Mouse (Mus musculus): ENCODE measurements around the gene Chpf2. TPM values are rescaled to one million over a fixed set of nuclear protein-coding genes. Genes with fewer than 3 reads are reported as not detected.

Gene Chpf2
- total and polyA plus RNA-seq, 3 experiments, result 37.9 to 39.7 TPM; not detected in 1

GRCm38 (mm10) chr5:24595786-24596380 is 9.3 kb downstream of the Chpf2 start:
- H3K27ac ChIP-seq (ENCODE audit: control insufficient read depth, low read depth, low read length), result no peak overlapping the region
- peaks cover 0 to 7% of the 10 kb centered on the region in 2 experiments; a peak in 1 of 4 replicates for H3K4me1 ChIP-seq (ENCODE audit: control insufficient read depth in 1 of 2, insufficient read depth in 2 of 2, low read length in 2 of 2)
- peak; percentile 36 for DNase-seq (ENCODE audit: low read depth, low spot score)
- H3K79me2 ChIP-seq (ENCODE audit: control insufficient read depth, insufficient read depth, low read length, poor library complexity), result no peaks in the 10 kb centered on the region
- peaks cover 6 to 14% of the 10 kb centered on the region in 2 experiments for H3K27me3 ChIP-seq (ENCODE audit: control insufficient read depth in 1 of 2, insufficient read depth in 2 of 2, low read length in 2 of 2)
- TF ChIP-seq SIN3A (IDR thresholded peaks at IDR 0.05; ENCODE audit: low read length), result no peak
- TF ChIP-seq TAL1 (IDR thresholded peaks at IDR 0.05; ENCODE audit: low read length), result no peak
- no peak for TF ChIP-seq RAD21 (IDR thresholded peaks at IDR 0.05; ENCODE audit: low read depth, low read length)
- TF ChIP-seq ZNF384 (IDR thresholded peaks at IDR 0.05; ENCODE audit: low read depth, low read length), result no peak
- TF ChIP-seq NRF1 (IDR thresholded peaks at IDR 0.05; ENCODE audit: insufficient read depth, low read depth, low read length, poor library complexity, severe bottlenecking), result no peak
- peak; percentile 63; the same call in 1 of the 2 replicates for TF ChIP-seq ZMIZ1 (IDR thresholded peaks at IDR 0.05; ENCODE audit: low read depth, low read length)
- peak; percentile 57; the same call in 1 of the 2 replicates for TF ChIP-seq POLR2AphosphoS2 (IDR thresholded peaks at IDR 0.05; ENCODE audit: low read length)
- no peak for TF ChIP-seq MYB (IDR thresholded peaks at IDR 0.05; ENCODE audit: low read depth, low read length)
- no peak for TF ChIP-seq USF2 (IDR thresholded peaks at IDR 0.05; ENCODE audit: borderline replicate concordance in 1 of 2, insufficient read depth in 1 of 2, low read depth in 1 of 2, low read length in 2 of 2)
- TF ChIP-seq TBP (IDR thresholded peaks at IDR 0.05; ENCODE audit: low read depth, low read length), result no peak
- TF ChIP-seq CTCF (IDR thresholded peaks at IDR 0.05 in 2 of 3, conservative IDR thresholded peaks at IDR 0.05 in 1 of 3; ENCODE audit: control insufficient read depth in 1 of 3, insufficient read depth in 1 of 3, low read depth in 2 of 3, low read length in 3 of 3, poor library complexity in 1 of 3, severe bottlenecking in 1 of 3), result no peak
- TF ChIP-seq BHLHE40 (IDR thresholded peaks at IDR 0.05; ENCODE audit: borderline replicate concordance, low read depth, low read length), result no peak
- no peaks in the 10 kb centered on the region for H3K9me3 ChIP-seq (replicated peaks; ENCODE audit: insufficient read depth, low read length)
- no peak overlapping the region for H3K4me3 ChIP-seq (ENCODE audit: control insufficient read depth in 1 of 2, insufficient read depth in 1 of 2, low read depth in 2 of 2, low read length in 2 of 2)
- no peak overlapping the region for H3K9ac ChIP-seq (ENCODE audit: control insufficient read depth, low read depth, low read length, poor library complexity, severe bottlenecking)
- no peaks in the 10 kb centered on the region for H3K36me3 ChIP-seq (ENCODE audit: control insufficient read depth in 1 of 2, insufficient read depth in 2 of 2, low read length in 2 of 2)

DNA sequence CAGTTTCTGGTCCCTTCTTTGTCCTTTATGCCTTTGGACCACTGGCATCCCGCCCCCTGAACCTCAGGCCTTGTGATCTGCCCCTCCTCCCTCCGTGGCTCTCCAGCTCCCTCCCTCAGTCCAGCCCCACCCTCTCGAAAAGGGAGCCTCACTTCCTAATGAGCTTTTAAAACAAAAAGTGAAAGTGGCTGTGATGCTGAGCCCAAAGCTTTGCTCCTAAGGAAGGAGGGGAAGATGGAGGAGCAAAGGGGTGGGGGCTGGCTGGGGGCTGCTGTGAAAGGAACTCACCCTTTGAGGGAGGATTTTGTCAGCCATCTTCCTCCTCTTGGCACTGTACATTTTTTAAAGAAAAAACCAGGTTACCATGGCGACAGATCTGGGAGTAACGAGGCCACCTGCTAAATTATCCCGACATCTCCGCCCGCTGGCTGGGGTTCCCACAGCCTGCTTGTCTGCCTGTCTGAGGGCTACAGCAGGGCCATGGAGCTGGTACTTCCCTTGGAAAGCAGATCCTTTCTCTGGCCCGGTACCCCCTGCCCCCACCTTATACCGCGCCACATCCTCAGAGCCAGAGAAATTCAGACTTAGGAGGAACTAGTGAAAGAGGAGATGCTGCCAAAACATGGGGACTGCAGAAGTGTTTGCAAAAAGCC is 10.1 kb downstream of the Chpf2 start:
- TF ChIP-seq MAFK (IDR thresholded peaks at IDR 0.05; ENCODE audit: borderline replicate concordance, low read depth, low read length), result no peak
- TF ChIP-seq MAZ (IDR thresholded peaks at IDR 0.05; ENCODE audit: low read depth, low read length), result 0 out of 2 replicates have a peak, but pooled peaks have one; percentile 8
- Histone ChIP-seq H3K27me3 (ENCODE audit: control insufficient read depth in 1 of 2, insufficient read depth in 2 of 2, low read length in 2 of 2) (peaks cover 14 to 21% of the 10 kb centered on the region in 2 experiments), H3K27ac (ENCODE audit: control insufficient read depth, low read depth, low read length) (no peak overlapping the region), H3K4me1 (ENCODE audit: control insufficient read depth in 1 of 2, insufficient read depth in 2 of 2, low read length in 2 of 2) (peaks cover 0 to 7% of the 10 kb centered on the region in 2 experiments; a peak in 1 of 4 replicates), H3K9ac (ENCODE audit: control insufficient read depth, low read depth, low read length, poor library complexity, severe bottlenecking) (no peak overlapping the region), H3K36me3 (ENCODE audit: control insufficient read depth in 1 of 2, insufficient read depth in 2 of 2, low read length in 2 of 2) (no peaks in the 10 kb centered on the region), H3K9me3 (replicated peaks; ENCODE audit: insufficient read depth, low read length) (no peaks in the 10 kb centered on the region), H3K79me2 (ENCODE audit: control insufficient read depth, insufficient read depth, low read length, poor library complexity) (no peaks in the 10 kb centered on the region), H3K4me3 (ENCODE audit: control insufficient read depth in 1 of 2, insufficient read depth in 1 of 2, low read depth in 2 of 2, low read length in 2 of 2) (no peak overlapping the region)
- peak; percentile 29 for DNase-seq (ENCODE audit: low read depth, low spot score)

Data from MEL (cell line).